Mouse (Mus musculus) liver, postnatal 0 days (tissue): ENCODE results near the gene Rrm2.

Experiments
- CTCF ChIP-seq: sonication (generic); IDR thresholded peaks from 2 replicates; pipeline ENCODE4 v1.5.1; 2016; ENCODE audit warnings: antibody characterized with exemption, low read depth
- EP300 ChIP-seq: IDR thresholded peaks from 2 replicates; pipeline ENCODE4 v1.6.1; 2016; ENCODE audit warnings: antibody characterized with exemption, low read depth, mild to moderate bottlenecking

DNA sequence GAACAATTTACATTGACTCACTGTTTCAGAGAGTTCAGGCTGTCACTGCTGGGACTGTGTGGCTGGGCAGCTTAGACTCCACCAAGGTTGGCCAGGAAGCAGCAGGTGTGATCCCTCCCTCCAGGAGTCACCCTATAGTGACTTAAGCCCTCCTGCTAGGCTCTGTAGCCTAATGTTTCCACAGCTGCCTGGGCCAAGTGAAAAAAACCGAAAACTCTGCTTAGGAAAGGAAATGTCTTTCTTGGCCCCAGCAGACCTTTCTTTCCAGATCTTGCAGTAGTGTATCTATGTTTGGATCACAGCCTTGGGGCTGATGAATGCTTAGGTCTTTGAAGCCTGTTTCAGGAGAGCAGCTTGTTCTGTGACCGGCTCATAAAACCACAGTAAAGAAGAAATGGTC, 15.4 kb downstream of the Rrm2 start:
- no peak for TF ChIP-seq CTCF
- no peak for TF ChIP-seq EP300
